Mouse (Mus musculus): ENCODE data around the gene Cela3b. TPM values are rescaled to one million over a fixed set of nuclear protein-coding genes. Genes with fewer than 3 reads are reported as not detected.

The Cela3b gene
- polyA plus RNA-seq, 1 experiment from 2014 or later, result not detected

DNA sequence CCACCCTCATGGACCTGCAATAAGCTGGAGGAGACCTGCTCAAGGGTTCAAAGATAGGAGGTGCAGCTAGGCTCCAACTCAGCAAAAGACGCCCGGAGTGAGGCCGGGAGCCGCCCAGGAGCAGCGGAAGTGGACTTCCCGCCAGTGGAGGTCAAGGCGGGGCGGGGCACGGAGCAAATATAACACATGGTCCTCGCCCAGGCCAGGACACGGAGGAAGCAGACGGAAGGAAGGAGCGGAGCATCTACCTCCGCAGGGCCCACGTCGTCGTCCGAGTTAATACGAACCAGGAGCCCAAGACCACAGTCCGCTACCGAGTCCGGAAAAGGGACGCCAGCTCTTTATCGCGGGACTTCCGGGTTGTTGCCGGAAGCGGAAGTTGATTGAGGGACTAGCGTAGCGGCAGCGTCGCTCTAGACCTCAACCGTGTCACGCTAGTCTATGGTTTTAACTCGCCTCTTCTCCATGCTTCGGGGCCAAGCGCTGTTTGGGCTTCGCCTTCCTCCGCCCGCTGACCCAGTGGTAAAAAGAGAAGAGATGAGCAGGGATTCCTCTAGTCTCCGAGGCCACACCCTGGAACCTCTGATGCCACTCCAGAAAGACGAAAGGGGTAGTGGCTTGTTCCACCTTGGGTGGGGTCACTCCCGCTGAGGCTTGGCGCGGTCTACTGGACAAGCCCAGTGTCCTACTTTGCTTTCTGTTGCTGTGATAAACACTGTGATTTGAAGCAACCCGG is 42.1 kb downstream of the Cela3b start:
- Histone ChIP-seq H3K27me3 (ENCODE audit: control insufficient read depth, insufficient read depth, low read depth, low read length) (no peaks in the 10 kb centered on the region), H3K27ac (ENCODE audit: low read length) (peak overlapping the region; percentile 83), H3K4me2 (ENCODE audit: low read length) (peak overlapping the region; percentile 54), H3K4me1 (ENCODE audit: control insufficient read depth, insufficient read depth, low read length) (peaks cover 6% of the 10 kb centered on the region), H3K9me3 (replicated peaks; ENCODE audit: control insufficient read depth, low read length, poor library complexity, severe bottlenecking) (no peaks in the 10 kb centered on the region; the same call in 1 of the 2 replicates), H3K36me3 (ENCODE audit: control insufficient read depth, insufficient read depth, low read length) (no peaks in the 10 kb centered on the region), H3K4me3 (ENCODE audit: low read depth, low read length) (peak overlapping the region; percentile 68), H3K9ac (ENCODE audit: low read depth, low read length) (peak overlapping the region; percentile 76)
- ATAC-seq, result peak; percentile 96
- under 1% methylated on average over 46 of the region's 46 CpGs for WGBS

DNA sequence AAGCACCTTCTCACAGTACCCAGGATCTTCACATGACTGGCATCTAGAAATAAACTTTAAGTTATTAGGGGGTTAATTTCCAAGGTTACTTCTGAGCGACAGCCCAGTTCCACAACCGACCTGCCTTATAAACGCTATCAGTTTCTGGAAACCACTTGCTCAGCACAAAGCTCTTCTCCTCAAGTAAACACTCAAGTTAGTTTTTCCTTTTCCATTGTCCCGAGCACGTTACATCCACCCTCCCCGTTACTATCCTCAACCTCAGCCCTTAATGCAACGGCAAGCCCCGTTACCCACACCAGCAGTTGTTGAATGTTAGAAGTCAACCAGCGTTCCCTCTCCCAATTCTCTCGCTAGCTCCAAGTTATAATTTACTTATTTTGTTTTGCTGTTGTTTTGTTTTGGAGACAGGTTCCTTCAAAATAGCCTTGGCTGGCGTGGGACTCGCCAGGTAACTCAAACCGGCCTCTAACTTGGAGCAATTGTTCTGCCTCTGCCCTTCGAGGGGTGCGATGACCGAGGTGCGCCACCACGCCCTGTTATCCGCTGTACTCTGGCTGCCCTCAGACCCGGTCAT is 42.8 kb downstream of the Cela3b start:
- H3K9me3 ChIP-seq (replicated peaks; ENCODE audit: control insufficient read depth, low read length, poor library complexity, severe bottlenecking), result no peaks in the 10 kb centered on the region; the same call in 1 of the 2 replicates
- ATAC-seq, result no peak
- H3K9ac ChIP-seq (ENCODE audit: low read depth, low read length), result peak overlapping the region; percentile 76
- H3K4me1 ChIP-seq (ENCODE audit: control insufficient read depth, insufficient read depth, low read length), result peaks cover 6% of the 10 kb centered on the region
- no peaks in the 10 kb centered on the region for H3K27me3 ChIP-seq (ENCODE audit: control insufficient read depth, insufficient read depth, low read depth, low read length)
- H3K36me3 ChIP-seq (ENCODE audit: control insufficient read depth, insufficient read depth, low read length), result no peaks in the 10 kb centered on the region
- peak overlapping the region; percentile 68 for H3K4me3 ChIP-seq (ENCODE audit: low read depth, low read length)
- peak overlapping the region; percentile 83 for H3K27ac ChIP-seq (ENCODE audit: low read length)
- peak overlapping the region; percentile 54 for H3K4me2 ChIP-seq (ENCODE audit: low read length)
- WGBS, result under 1% methylated on average over 20 of the region's 20 CpGs

DNA sequence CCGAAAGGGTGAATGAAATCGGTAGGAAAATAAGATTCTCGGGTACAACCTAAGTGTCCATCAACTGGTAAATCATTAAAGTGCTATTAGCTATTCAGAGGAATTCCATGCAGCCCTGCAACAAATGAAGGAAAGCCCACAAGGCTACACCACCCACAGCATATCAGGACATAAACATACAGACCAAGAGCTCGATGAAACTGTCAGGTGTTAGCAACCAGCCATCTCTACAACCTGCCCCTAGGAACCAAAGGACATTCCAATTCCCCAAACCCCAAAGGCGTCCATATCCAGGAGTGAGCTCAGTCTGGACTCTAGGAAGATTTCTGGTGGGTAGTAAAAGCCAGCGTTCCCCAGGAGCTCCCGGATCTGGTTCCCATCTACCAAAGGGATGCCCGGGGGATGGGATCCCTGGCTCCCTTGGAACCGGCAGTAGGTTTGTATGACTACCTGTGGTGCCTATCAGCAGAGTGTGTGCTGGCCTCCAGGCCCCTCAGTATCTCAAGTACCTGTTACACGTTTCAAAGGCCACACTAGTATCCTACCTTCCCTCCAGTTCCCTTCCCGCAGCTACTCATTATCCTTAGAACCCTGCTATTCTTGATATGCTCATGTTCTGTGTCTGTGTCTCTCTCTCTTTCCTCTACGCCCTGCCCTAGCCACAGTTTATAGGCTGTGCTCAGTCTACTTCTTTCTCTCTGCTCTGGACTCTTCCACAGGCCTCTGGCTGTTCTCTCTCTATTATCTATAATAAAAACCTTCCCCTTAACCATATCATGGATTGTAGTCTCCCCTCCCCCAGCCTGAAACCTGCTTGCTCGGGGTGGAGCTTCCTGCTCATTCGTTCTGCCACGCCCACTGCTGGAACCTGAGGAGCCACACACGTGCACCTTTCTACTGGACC is 49.4 kb downstream of the Cela3b start:
- H3K4me2 ChIP-seq (ENCODE audit: low read length), result peak overlapping the region; percentile 18; the same call in 1 of the 2 replicates
- no peaks in the 10 kb centered on the region; the same call in 1 of the 2 replicates for H3K27me3 ChIP-seq (ENCODE audit: control insufficient read depth, insufficient read depth, low read depth, low read length)
- no peak overlapping the region for H3K9ac ChIP-seq (ENCODE audit: low read depth, low read length)
- no peak overlapping the region for H3K27ac ChIP-seq (ENCODE audit: low read length)
- H3K4me1 ChIP-seq (ENCODE audit: control insufficient read depth, insufficient read depth, low read length), result peaks cover 2% of the 10 kb centered on the region; the same call in 1 of the 2 replicates
- no peaks in the 10 kb centered on the region for H3K36me3 ChIP-seq (ENCODE audit: control insufficient read depth, insufficient read depth, low read length)
- H3K4me3 ChIP-seq (ENCODE audit: low read depth, low read length), result no peak overlapping the region
- WGBS, result 41% methylated on average over 14 of the region's 16 CpGs
- no peak for ATAC-seq
- no peaks in the 10 kb centered on the region for H3K9me3 ChIP-seq (replicated peaks; ENCODE audit: control insufficient read depth, low read length, poor library complexity, severe bottlenecking)

DNA sequence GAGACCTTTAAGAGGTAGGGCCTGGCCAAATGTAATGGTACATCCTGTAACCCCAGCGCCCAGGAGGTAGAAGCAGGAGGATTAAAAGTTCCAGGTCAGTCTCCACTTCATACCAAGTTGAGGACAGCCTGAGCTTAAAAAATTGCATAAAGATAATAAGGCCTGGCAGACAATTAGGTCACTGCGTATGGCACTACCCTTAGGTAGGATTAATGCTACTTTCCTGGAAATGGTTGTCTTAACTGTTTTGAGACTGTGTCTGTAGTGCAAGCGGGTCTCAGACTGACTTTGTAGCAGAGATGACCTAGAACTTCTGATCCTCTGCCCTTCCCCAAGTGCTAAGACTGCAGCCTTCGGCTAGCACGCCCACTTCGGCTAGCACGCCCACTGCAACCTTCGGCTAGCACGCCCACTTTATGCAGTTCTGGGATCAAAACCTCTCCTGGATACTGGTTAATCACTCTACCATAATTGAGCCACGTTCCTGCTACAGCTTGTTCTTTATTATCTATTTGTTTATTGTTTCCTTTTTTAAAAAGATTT is 50.6 kb downstream of the Cela3b start:
- ATAC-seq, result no peak
- no peaks in the 10 kb centered on the region for H3K9me3 ChIP-seq (replicated peaks; ENCODE audit: control insufficient read depth, low read length, poor library complexity, severe bottlenecking)
- no peak overlapping the region for H3K4me3 ChIP-seq (ENCODE audit: low read depth, low read length)
- WGBS, result 91% methylated on average over 10 of the region's 10 CpGs
- peaks cover 2% of the 10 kb centered on the region; the same call in 1 of the 2 replicates for H3K4me1 ChIP-seq (ENCODE audit: control insufficient read depth, insufficient read depth, low read length)
- H3K27ac ChIP-seq (ENCODE audit: low read length), result no peak overlapping the region
- H3K27me3 ChIP-seq (ENCODE audit: control insufficient read depth, insufficient read depth, low read depth, low read length), result no peaks in the 10 kb centered on the region; the same call in 1 of the 2 replicates
- H3K9ac ChIP-seq (ENCODE audit: low read depth, low read length), result no peak overlapping the region
- H3K4me2 ChIP-seq (ENCODE audit: low read length), result no peak overlapping the region
- no peaks in the 10 kb centered on the region for H3K36me3 ChIP-seq (ENCODE audit: control insufficient read depth, insufficient read depth, low read length)

DNA sequence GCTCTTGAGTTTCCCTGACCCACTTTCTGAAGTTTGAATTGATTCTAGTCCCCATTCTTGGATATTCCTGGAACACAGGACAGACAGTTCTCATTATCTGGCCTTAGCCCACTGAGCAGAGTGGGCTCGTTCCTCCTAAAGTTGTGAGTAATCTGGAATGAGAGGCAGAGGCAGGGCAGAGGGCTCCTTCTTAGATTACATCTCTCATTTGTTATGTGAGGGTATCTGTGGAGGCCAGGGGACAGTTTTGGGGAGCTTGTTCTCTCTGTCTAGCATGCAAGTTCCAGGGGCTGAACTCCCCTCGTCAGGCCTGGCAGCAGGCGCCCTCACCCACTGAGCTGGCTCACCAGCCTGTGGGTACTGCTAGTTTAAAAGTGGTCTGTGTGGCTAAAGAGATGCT is 51.3 kb downstream of the Cela3b start:
- 88% methylated on average over 3 of the region's 3 CpGs for WGBS
- Histone ChIP-seq H3K27me3 (ENCODE audit: control insufficient read depth, insufficient read depth, low read depth, low read length) (no peaks in the 10 kb centered on the region; the same call in 1 of the 2 replicates), H3K4me2 (ENCODE audit: low read length) (no peak overlapping the region), H3K9ac (ENCODE audit: low read depth, low read length) (no peak overlapping the region), H3K4me1 (ENCODE audit: control insufficient read depth, insufficient read depth, low read length) (peaks cover 2% of the 10 kb centered on the region; the same call in 1 of the 2 replicates), H3K9me3 (replicated peaks; ENCODE audit: control insufficient read depth, low read length, poor library complexity, severe bottlenecking) (no peaks in the 10 kb centered on the region), H3K27ac (ENCODE audit: low read length) (no peak overlapping the region), H3K4me3 (ENCODE audit: low read depth, low read length) (no peak overlapping the region), H3K36me3 (ENCODE audit: control insufficient read depth, insufficient read depth, low read length) (no peaks in the 10 kb centered on the region)
- no peak for ATAC-seq

DNA sequence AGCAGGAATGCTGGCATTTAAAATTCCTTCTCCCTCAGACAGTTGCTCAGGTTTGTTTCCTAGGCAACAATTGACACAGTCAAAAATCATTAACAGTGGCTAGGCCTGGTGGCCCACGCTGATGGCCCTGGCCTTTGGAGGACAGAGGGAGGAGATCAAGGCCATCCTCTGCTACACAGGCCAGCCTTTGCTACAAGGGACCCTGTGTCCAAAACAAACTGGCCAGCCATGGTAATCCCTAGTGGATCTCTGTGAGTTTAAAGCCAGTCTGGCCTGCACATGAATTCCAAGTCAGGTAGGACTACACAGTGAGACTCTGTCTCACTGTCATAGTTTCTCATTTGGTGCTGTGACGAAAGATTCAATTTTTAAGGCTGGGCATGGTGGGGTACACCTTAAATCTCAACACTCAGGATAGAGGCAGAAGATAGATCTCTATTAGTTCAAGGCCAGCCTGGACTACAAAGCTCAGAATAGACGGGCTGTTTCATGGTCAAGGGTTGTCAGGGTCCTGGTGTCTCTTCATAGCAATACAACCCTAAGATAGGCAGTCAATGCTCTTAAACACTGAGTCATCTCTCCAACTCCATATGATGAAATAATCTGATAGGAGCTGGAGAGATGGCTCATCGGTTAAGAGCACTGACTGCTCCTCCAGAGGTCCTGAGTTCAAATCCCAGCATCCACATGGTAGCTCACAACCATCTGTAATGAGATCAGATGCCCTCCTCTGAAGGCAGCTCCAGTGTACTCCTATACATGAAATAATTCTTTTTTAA is 52.6 kb downstream of the Cela3b start:
- Histone ChIP-seq H3K9me3 (replicated peaks; ENCODE audit: control insufficient read depth, low read length, poor library complexity, severe bottlenecking) (no peaks in the 10 kb centered on the region), H3K27me3 (ENCODE audit: control insufficient read depth, insufficient read depth, low read depth, low read length) (no peaks in the 10 kb centered on the region; the same call in 1 of the 2 replicates), H3K4me3 (ENCODE audit: low read depth, low read length) (no peak overlapping the region), H3K27ac (ENCODE audit: low read length) (no peak overlapping the region), H3K36me3 (ENCODE audit: control insufficient read depth, insufficient read depth, low read length) (no peaks in the 10 kb centered on the region), H3K4me1 (ENCODE audit: control insufficient read depth, insufficient read depth, low read length) (peaks cover 2% of the 10 kb centered on the region; the same call in 1 of the 2 replicates), H3K4me2 (ENCODE audit: low read length) (no peak overlapping the region), H3K9ac (ENCODE audit: low read depth, low read length) (no peak overlapping the region)
- 82% methylated on average over 4 of the region's 4 CpGs for WGBS
- no peak for ATAC-seq

DNA sequence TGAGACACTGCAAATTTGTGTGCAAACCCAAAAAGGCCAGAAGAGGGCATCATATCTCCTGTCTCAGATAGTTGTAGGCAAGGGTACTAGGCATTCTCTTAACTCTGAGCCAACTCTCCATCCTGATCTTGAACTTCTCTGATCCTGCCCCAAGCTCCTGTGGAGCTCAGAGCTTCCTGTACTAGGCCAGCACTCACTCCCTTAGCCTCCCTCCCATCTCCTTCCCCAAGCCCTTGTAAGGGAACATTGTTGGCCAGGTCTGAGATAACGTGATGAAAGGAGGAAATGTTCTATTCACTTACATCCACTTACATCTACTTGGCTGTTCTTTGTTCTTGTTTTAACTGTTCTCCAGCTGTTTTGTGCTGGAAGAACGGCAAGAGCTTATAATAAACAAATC is 53.6 kb downstream of the Cela3b start:
- no peaks in the 10 kb centered on the region; the same call in 1 of the 2 replicates for H3K27me3 ChIP-seq (ENCODE audit: control insufficient read depth, insufficient read depth, low read depth, low read length)
- ATAC-seq, result no peak
- peaks cover 2% of the 10 kb centered on the region; the same call in 1 of the 2 replicates for H3K4me1 ChIP-seq (ENCODE audit: control insufficient read depth, insufficient read depth, low read length)
- H3K36me3 ChIP-seq (ENCODE audit: control insufficient read depth, insufficient read depth, low read length), result no peaks in the 10 kb centered on the region
- no peak overlapping the region for H3K4me2 ChIP-seq (ENCODE audit: low read length)
- H3K9ac ChIP-seq (ENCODE audit: low read depth, low read length), result no peak overlapping the region
- H3K9me3 ChIP-seq (replicated peaks; ENCODE audit: control insufficient read depth, low read length, poor library complexity, severe bottlenecking), result no peaks in the 10 kb centered on the region
- H3K4me3 ChIP-seq (ENCODE audit: low read depth, low read length), result no peak overlapping the region
- H3K27ac ChIP-seq (ENCODE audit: low read length), result no peak overlapping the region
- 75% methylated on average over 2 of the region's 2 CpGs for WGBS

Measured in midbrain, embryonic 16.5 days (tissue).